Mouse (Mus musculus) heart, embryonic 13.5 days (tissue): ENCODE results near the gene Dock1. TPM values are rescaled to one million over a fixed set of nuclear protein-coding genes. Genes with fewer than 3 reads are reported as not detected.

Source experiments
- ATAC-seq: fragments of 200-750 bp; cut with Nextera tagmentation; 2 replicates; pipeline ENCODE4 v1.8.0; 2017; ENCODE audit warnings: moderate TSS enrichment; ENCODE audit not compliant: insufficient number of reproducible peaks, low FRiP score, low TSS enrichment; ENCODE audit errors: extremely low read depth
- H3K27ac ChIP-seq: fragments of 300-500 bp; sonication (generic); replicated peaks from 2 replicates; pipeline ENCODE4 v1.5.1; 2015; ENCODE audit warnings: moderate library complexity, mild to moderate bottlenecking, inconsistent platforms
- H3K27me3 ChIP-seq: fragments of 300-500 bp; sonication (generic); replicated peaks from 2 replicates; pipeline ENCODE4 v1.6.1; 2015; ENCODE audit warnings: mild to moderate bottlenecking, inconsistent platforms
- H3K36me3 ChIP-seq: fragments of 300-500 bp; sonication (generic); 2 replicates; pipeline ENCODE4 v1.6.1; 2015; ENCODE audit warnings: mild to moderate bottlenecking, inconsistent platforms
- H3K4me1 ChIP-seq: fragments of 300-500 bp; sonication (generic); 2 replicates; pipeline ENCODE4 v1.6.1; 2015; ENCODE audit warnings: inconsistent platforms
- H3K4me2 ChIP-seq: fragments of 300-500 bp; sonication (generic); 2 replicates; pipeline ENCODE4 v1.6.1; 2015; ENCODE audit warnings: inconsistent platforms, mild to moderate bottlenecking, moderate library complexity
- H3K4me3 ChIP-seq: fragments of 300-500 bp; sonication (generic); 2 replicates; pipeline ENCODE4 v1.5.1; 2015; ENCODE audit warnings: moderate library complexity, mild to moderate bottlenecking, inconsistent platforms
- H3K9ac ChIP-seq: fragments of 300-500 bp; sonication (generic); 2 replicates; pipeline ENCODE4 v1.6.1; 2015; ENCODE audit warnings: inconsistent platforms, mild to moderate bottlenecking, moderate library complexity
- H3K9me3 ChIP-seq: fragments of 300-500 bp; sonication (generic); 2 replicates; pipeline ENCODE4 v1.6.1; 2016; ENCODE audit warnings: inconsistent platforms
- WGBS: fragments of 180-500 bp; shearing (Covaris S2); methylation state at CpG from one replicate; pipeline ENCODE4 v1.1.7; 2015; ENCODE audit warnings: mixed read lengths; 5-methylcytosine and 5-hydroxymethylcytosine counted together
- polyA plus RNA-seq: library from polyadenylated mRNA; unstranded; fragments of >200 nt; fragmentation: Nextera tagmentation; extraction: Ambion mirVana; gene quantifications from 2 replicates; pipeline ENCODE4 v1.2.1, GENCODE M21; 2015

Dock1 gene
- polyA plus RNA-seq, 1 experiment from 2014 or later: 19.8 TPM

DNA sequence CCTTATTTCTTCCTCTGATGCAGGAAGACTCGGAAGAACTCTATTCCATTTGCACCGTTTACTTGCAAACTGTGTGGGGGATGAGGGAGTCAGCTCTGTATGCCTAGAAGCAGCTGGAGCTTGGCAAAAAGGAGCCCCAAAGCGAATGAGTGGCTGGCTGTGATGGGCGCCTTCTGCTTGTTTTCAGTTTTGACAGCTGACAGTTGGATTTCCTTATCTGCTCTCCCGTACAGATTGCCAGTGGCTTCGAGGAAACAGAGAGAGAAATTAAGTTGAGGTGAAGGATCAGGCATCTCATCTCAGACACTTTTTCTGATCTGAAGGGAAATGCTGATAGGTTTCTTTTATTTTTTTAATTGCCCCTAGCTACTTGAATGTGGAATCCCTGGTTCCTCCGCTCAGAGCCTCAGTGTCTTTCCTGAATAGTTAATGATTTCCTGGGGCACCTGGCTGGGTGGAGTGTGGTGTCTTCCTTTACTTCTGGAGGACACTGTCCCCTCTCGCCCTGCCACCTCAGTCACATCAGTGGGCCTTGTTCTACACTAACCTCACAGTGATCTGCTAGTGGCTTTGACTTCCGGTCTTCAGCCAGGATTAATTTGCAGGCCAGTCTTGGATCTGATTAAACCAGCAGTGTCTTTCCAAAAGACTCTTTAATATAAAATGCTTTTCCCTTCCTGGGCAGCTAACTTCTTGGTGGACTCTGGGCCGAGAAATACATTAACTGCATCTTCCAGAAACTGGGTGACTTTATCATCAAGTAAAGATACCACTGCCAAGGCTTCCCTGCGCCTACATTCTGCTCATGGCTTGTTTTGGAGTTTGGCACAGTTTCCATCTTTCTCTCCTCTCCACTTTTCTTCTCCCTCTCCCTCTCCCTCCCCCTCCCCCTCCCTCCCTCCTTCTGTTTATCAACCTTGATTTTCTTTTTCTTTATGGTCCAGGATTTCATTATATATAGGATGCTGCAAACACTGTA is 55.4 kb downstream of the Dock1 start:
- no peak for ATAC-seq
- peak overlapping the region; percentile 60 for H3K27ac ChIP-seq
- H3K27me3 ChIP-seq: no peaks in the 10 kb centered on the region
- H3K9me3 ChIP-seq: no peaks in the 10 kb centered on the region
- peak overlapping the region; percentile 45 for H3K4me2 ChIP-seq
- peaks cover 51% of the 10 kb centered on the region for H3K4me1 ChIP-seq
- peak overlapping the region; percentile 2; the same call in 1 of the 2 replicates for H3K9ac ChIP-seq
- WGBS: 22% methylated on average over 11 of the region's 11 CpGs
- H3K4me3 ChIP-seq: no peak overlapping the region
- H3K36me3 ChIP-seq: peaks cover 25% of the 10 kb centered on the region

DNA sequence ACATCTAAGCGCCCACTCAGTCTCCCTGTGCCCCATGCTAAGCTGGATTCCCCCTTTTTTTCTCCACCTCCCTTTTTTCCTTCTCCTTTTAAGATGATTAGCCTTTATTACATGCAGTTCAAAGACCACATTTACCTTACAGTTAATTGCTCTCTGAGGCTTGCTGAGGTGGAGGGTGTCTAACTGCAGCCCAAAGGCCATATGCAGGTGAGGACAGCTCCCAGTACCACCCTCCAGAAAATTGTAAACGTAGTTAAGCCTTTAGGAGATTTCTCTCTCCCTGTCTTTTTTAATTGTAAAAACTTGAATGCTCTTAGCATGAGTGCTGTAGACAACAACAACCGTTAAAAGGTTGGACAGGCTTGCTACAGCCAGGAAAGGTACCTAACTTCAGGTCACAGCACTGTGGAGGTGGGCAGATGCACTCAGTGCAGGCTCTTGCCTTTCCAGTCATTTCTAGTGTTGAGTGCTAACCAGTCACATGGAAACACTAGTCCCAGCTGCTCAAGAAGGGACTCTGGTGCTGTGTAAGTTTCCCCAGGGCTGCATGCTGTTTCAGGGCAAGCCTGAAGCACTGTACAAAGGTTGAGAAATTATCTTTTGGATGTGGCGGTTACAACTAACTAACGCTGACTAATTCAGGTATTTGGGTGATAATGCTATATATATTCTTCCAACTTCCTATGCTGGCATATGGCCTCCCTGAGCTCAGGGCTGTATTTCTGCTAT is 56.2 kb downstream of the Dock1 start:
- H3K36me3 ChIP-seq: peaks cover 33% of the 10 kb centered on the region
- no peaks in the 10 kb centered on the region for H3K27me3 ChIP-seq
- H3K9ac ChIP-seq: no peak overlapping the region
- peaks cover 51% of the 10 kb centered on the region for H3K4me1 ChIP-seq
- H3K4me2 ChIP-seq: no peak overlapping the region
- 74% methylated on average over 5 of the region's 5 CpGs for WGBS
- no peak for ATAC-seq
- no peak overlapping the region for H3K27ac ChIP-seq
- no peak overlapping the region for H3K4me3 ChIP-seq
- H3K9me3 ChIP-seq: no peaks in the 10 kb centered on the region

- no peak for ATAC-seq
- no peak overlapping the region for H3K9ac ChIP-seq
- H3K4me1 ChIP-seq: peaks cover 33% of the 10 kb centered on the region
- H3K4me3 ChIP-seq: no peak overlapping the region
- no peak overlapping the region for H3K4me2 ChIP-seq
- H3K36me3 ChIP-seq: peaks cover 51% of the 10 kb centered on the region
- H3K27ac ChIP-seq: no peak overlapping the region
- H3K9me3 ChIP-seq: no peaks in the 10 kb centered on the region
- H3K27me3 ChIP-seq: no peaks in the 10 kb centered on the region
These were observed 58.9 kb downstream of the Dock1 start for GRCm38 (mm10) chr7:134729348-134729747.

DNA sequence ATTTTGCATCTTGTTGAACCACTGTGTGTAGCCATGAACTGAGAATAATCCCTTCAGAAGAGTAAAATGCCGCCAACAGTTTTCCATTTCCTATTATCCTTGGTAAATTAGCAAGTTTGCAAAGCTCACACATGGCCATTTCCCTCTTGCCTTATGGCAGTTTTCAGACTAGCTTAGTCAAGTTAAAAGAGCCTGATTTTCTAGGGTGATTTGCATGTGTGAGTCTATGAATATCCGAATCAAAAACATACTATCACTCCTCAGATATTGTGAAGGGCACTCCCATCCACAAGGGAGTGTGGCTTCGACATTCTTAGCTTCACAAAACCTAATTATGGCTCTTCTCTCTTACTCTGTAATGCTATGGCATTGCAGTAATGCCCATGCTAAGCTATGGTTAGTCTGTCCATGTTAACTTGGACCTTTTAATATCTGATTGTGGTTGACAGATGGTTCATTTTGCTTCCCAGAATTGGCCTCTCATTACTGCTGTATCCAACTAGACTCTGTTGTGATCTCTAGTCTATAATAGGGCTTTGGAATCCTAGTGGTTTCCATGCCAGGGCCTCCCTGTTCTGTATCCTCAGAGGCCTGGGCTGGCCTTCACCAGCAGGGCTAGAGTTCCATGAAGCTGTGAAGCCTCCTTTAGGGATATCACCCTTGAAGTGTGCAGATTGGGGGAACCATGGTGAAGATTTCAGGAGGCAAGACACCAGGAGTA is 60.1 kb downstream of the Dock1 start:
- WGBS: 85% methylated on average over 3 of the region's 3 CpGs
- H3K4me1 ChIP-seq: peaks cover 21% of the 10 kb centered on the region
- ATAC-seq: no peak
- H3K9me3 ChIP-seq: no peaks in the 10 kb centered on the region
- H3K27me3 ChIP-seq: no peaks in the 10 kb centered on the region
- H3K36me3 ChIP-seq: peaks cover 64% of the 10 kb centered on the region
- no peak overlapping the region for H3K9ac ChIP-seq
- H3K4me3 ChIP-seq: no peak overlapping the region
- no peak overlapping the region for H3K4me2 ChIP-seq
- no peak overlapping the region for H3K27ac ChIP-seq

GRCm38 (mm10) chr7:134747059-134747458 is 76.6 kb downstream of the Dock1 start:
- no peaks in the 10 kb centered on the region for H3K4me1 ChIP-seq

DNA sequence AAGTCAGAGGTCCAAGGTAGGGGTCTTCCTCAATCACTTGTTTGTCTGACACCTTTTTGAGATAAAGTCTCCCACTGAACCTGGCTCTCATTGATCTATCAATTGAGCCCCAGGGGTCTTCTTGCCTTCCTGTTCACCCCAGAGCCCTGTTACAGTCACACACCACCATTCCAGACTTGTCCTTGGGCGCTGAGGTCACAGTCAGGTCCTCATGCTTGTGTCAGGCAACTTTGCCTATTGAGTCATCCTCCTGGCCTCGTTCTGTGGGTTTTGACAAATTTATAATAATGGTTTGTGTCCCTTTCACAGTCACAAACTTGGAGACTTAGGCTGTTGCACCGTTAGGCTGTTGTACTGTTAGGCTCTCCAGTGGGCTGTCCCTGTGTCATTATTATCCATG is 77.9 kb downstream of the Dock1 start:
- 78% methylated on average over 3 of the region's 3 CpGs for WGBS

More at GRCm38 (mm10) chr7:134747059-134747458, 76.6 kb downstream of the Dock1 start:
- H3K27me3 ChIP-seq: no peaks in the 10 kb centered on the region
- ATAC-seq: no peak
- H3K9me3 ChIP-seq: no peaks in the 10 kb centered on the region
- WGBS: 86% methylated on average over 4 of the region's 4 CpGs
- no peak overlapping the region for H3K9ac ChIP-seq
- no peak overlapping the region for H3K27ac ChIP-seq
- H3K36me3 ChIP-seq: peaks cover 96% of the 10 kb centered on the region
- H3K4me2 ChIP-seq: no peak overlapping the region
- no peak overlapping the region for H3K4me3 ChIP-seq

DNA sequence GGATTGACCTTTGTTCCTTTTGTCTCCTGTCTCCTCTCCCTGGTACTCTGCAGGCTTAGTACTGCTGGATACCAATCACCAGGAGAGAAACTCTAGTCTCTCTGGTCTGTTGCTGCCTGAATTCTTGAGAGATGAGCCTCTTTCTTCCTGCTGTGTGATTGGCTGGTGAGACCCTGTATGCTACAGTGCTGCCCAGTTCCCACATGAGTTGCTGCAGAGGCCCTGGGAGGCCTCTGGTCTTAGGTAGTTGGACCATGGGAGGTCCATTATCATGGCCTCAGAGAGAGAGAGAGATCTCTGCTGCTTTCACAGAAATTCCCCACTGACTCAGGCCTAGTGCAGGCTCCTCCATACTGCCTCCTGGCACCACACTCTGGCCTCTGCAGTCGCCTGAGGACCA is 79.2 kb downstream of the Dock1 start:
- no peak overlapping the region for H3K9ac ChIP-seq
- peaks cover 97% of the 10 kb centered on the region for H3K36me3 ChIP-seq
- H3K9me3 ChIP-seq: no peaks in the 10 kb centered on the region
- no peaks in the 10 kb centered on the region for H3K27me3 ChIP-seq
- 70% methylated on average over 1 of the region's 1 CpGs for WGBS
- ATAC-seq: no peak
- no peaks in the 10 kb centered on the region for H3K4me1 ChIP-seq
- H3K4me3 ChIP-seq: no peak overlapping the region
- no peak overlapping the region for H3K4me2 ChIP-seq
- H3K27ac ChIP-seq: no peak overlapping the region

More for the DNA sequence above, 77.9 kb downstream of the Dock1 start:
- Histone ChIP-seq H3K9ac (no peak overlapping the region), H3K27me3 (no peaks in the 10 kb centered on the region), H3K27ac (no peak overlapping the region), H3K4me3 (no peak overlapping the region), H3K4me2 (no peak overlapping the region), H3K4me1 (no peaks in the 10 kb centered on the region), H3K36me3 (peaks cover 99% of the 10 kb centered on the region), H3K9me3 (no peaks in the 10 kb centered on the region)
- ATAC-seq: no peak

DNA sequence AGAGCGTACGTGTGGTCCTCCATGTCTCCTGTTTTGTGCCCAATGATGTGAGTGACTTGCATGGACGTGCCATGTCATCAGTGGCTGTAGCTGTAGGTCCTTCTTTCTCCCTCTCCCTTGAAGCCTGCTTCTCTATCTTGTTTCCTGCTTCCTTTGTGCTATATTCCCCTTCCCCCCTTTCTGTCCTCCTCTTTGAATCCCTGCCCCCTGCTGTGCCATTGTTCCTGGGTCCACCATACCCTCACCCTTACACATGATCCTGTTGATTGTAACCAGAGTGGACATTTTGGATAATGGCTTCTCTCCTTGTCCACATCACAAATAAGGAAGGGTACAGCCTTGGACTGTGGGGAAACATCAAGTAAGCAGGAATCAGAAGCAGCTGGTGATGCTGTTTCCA is 81.0 kb downstream of the Dock1 start:
- no peak for ATAC-seq
- WGBS: 92% methylated on average over 3 of the region's 3 CpGs
- Histone ChIP-seq H3K36me3 (peaks cover 97% of the 10 kb centered on the region), H3K27ac (no peak overlapping the region), H3K9me3 (no peaks in the 10 kb centered on the region), H3K4me1 (no peaks in the 10 kb centered on the region), H3K4me2 (no peak overlapping the region), H3K4me3 (no peak overlapping the region), H3K27me3 (no peaks in the 10 kb centered on the region), H3K9ac (no peak overlapping the region)

GRCm38 (mm10) chr7:134753417-134753816 is 83.0 kb downstream of the Dock1 start:
- H3K9ac ChIP-seq: no peak overlapping the region
- H3K4me3 ChIP-seq: no peak overlapping the region
- H3K27me3 ChIP-seq: no peaks in the 10 kb centered on the region
- 56% methylated on average over 5 of the region's 5 CpGs for WGBS
- no peak overlapping the region for H3K27ac ChIP-seq
- H3K36me3 ChIP-seq: peaks cover 97% of the 10 kb centered on the region
- H3K9me3 ChIP-seq: no peaks in the 10 kb centered on the region
- ATAC-seq: no peak
- H3K4me1 ChIP-seq: no peaks in the 10 kb centered on the region
- H3K4me2 ChIP-seq: no peak overlapping the region

DNA sequence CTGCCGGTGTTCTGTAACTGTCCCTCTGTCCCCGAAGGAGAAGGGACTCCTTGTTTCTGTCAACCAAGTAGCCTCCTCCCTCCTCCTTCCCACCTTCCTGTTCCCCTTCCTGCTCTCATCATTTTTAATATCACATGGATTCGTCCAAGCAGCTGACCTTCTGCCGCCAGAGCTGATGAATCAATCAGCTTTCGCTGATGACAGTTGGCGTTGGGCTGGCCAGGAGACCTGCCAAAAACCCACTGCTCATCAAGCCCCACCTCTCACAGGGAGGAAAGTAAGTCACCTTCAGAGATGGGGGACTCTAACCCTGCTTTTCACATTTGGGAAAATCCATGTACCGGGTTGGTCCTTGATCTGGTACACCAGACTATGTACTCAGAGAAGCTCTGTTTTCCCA is 87.2 kb downstream of the Dock1 start:
- no peaks in the 10 kb centered on the region for H3K4me1 ChIP-seq
- H3K4me3 ChIP-seq: no peak overlapping the region
- no peak overlapping the region for H3K9ac ChIP-seq
- WGBS: 78% methylated on average over 7 of the region's 7 CpGs
- no peak overlapping the region for H3K27ac ChIP-seq
- H3K36me3 ChIP-seq: peaks cover 98% of the 10 kb centered on the region
- no peak overlapping the region for H3K4me2 ChIP-seq
- ATAC-seq: no peak
- H3K9me3 ChIP-seq: no peaks in the 10 kb centered on the region
- H3K27me3 ChIP-seq: no peaks in the 10 kb centered on the region

GRCm38 (mm10) chr7:134761799-134762198 is 91.3 kb downstream of the Dock1 start:
- H3K36me3 ChIP-seq: peaks cover 100% of the 10 kb centered on the region
- no peaks in the 10 kb centered on the region for H3K27me3 ChIP-seq
- H3K27ac ChIP-seq: no peak overlapping the region
- no peak overlapping the region for H3K9ac ChIP-seq
- 76% methylated on average over 4 of the region's 4 CpGs for WGBS
- no peaks in the 10 kb centered on the region for H3K4me1 ChIP-seq
- no peak for ATAC-seq
- H3K4me3 ChIP-seq: no peak overlapping the region
- no peak overlapping the region for H3K4me2 ChIP-seq
- H3K9me3 ChIP-seq: no peaks in the 10 kb centered on the region
